Mouse (Mus musculus): Measurements from ENCODE around the gene Myo18a.
A peak's percentile ranks its signal among the peaks of the same experiment; 100 is the strongest.

Gene Myo18a

GRCm38 (mm10) chr11:77840523-77841245, 77.6 kb downstream of the Myo18a start:
- DNase-seq: no peak

DNA sequence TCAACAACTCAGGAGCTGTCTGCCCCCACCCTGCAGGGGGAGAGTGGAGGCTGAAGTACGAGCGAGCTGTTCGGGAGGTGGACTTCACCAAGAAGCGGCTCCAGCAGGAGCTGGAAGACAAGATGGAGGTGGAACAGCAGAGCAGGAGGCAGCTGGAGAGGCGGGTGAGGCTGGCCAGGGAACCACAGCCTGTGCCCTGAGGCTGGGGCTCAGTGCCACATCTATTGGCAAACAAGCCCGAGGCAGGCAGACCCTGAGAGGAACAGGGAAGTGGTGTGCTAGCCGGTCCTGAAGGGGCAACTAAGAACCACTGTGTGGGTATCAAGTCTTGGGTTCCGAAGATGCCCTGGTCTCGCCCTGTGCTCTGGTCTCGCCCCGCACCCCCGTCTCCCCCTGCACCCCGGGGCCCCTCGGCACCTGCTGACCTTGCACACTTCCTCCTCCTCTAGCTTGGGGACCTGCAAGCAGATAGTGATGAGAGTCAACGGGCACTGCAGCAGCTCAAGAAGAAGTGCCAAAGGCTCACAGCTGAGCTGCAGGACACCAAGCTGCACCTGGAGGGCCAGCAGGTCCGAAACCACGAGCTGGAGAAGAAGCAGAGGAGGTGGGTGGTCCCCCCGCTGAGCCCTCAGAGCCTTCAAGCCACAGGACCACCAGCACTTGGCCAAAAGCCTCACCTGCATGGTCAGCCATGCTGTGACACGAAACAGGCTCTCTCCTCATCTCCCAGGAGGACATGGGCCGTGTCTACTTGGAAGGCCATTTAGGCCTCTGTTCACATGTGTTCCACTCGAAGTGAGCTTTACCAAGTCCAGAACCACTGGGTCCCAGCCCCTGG, 80.2 kb downstream of the Myo18a start:
- DNase-seq: no peak

- no peak for DNase-seq
Observed at GRCm38 (mm10) chr11:77843906-77844200, 80.8 kb downstream of the Myo18a start.

DNA sequence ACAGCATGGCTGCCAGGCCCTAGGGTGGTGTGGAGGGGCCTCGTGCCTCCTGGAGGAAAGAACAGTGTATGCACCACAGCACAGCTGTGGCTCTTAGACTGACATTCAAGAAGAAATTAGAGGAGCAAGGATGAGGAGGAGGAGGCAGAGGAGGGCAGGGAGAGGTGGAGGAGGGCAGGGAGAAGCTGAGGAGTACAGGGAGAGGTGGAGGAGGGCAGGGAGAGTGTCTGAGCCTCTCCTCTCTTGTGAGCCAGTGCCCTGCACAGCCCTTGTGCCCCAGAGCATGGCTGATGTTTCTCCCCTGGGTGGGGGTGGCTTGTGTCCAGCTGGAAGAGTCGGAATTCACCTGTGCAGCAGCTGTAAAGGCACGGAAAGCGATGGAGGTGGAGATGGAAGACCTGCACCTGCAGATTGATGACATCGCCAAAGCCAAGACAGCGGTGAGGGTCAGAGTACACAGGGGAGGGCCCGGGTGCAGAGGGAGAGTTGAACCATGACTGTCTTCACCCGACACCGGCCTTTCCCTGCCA, 84.6 kb downstream of the Myo18a start:
- DNase-seq: no peak

DNA sequence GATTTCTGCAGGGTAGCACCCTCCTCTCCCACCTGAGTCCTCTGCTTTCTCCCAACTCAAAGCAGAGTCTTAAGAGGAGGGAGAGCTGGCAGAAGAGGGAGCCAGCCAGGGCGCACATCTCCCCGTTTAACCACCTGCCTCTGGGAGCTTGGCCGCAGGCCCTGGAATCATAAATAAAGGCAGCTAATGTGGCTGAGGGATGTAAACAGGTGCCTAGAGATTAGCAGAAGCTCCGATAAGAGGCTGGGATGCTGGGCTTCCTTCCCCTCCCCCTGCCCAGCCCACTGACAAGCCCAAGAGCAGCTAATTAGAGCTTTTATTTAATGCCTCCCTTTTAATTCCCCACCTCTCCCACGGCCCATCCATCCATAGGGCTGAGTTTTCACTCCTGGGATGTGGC, 85.1 kb downstream of the Myo18a start:
- no peak for DNase-seq

- no peak for DNase-seq
Observed at GRCm38 (mm10) chr11:77849151-77849550, 86.1 kb downstream of the Myo18a start.

GRCm38 (mm10) chr11:77850401-77851244, 87.6 kb downstream of the Myo18a start:
- peak; percentile 42 for DNase-seq

DNA sequence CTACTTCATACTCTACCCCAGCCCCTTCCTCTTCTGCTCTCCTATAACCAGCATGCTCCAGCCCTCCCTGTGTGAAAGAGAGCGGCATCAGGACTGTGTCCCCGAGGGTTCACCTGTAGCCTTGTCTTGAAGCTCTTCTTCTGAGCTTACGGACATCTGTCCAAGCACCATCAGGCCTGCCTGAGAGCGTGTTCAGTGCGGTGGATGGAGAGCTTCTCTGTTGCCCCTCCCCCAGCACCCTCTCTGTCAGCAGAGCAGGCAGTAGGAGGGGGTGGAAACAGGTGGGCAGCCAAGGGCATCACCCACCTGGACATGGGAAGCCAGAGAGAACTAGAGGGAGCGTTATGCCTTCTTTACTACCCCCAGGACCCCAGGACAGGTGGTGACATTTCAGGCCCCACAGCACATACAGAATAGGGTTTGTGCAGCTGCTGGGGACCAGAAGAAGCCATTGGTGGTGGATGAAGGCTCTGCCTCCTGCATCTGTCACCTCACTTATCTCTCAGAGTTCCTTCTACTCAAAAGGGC, 88.5 kb downstream of the Myo18a start:
- no peak for DNase-seq

DNA sequence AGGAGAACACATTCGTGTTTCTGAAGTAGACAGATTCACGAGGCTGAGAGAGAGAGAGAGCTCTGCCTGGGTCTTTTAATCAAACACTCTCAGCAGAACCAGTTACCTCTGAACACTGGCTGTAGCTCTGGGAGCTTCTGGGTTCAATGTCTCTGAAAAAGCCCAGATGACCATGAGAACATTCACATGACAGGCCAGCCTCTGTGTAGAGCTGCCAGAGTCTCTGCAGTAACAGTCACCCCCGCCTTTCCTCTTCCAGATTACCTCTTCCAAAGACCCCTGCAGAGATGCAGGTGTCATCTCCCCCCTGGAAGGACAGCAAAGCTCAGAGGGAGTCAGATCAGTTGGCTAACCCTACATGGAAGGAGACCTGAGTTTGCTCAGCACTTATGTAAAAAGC, 89.1 kb downstream of the Myo18a start:
- DNase-seq: no peak

- DNase-seq: no peak
Observed at GRCm38 (mm10) chr11:77852941-77853668, 90.1 kb downstream of the Myo18a start.

- DNase-seq: no peak
Observed at GRCm38 (mm10) chr11:77854641-77855040, 91.6 kb downstream of the Myo18a start.

DNA sequence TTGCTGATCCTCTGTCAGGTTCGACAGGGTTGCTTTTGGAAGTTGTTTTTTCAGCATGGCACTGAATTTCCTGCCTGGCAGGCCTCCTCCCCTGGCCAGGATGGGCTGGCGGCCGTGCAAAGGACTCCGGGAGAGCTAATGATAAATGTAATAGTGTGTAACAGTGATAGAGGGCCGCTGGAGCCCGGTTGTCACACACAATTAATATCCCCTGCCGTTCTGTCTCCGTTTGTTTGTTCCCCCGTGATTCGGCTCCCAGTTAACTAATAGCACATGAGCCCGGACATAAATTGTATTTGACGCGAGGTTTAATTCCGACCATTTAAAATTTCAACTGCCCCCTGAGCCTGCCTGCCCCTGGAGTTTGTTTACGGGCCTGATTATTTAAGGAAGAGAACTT, 92.3 kb downstream of the Myo18a start:
- no peak for DNase-seq

DNA sequence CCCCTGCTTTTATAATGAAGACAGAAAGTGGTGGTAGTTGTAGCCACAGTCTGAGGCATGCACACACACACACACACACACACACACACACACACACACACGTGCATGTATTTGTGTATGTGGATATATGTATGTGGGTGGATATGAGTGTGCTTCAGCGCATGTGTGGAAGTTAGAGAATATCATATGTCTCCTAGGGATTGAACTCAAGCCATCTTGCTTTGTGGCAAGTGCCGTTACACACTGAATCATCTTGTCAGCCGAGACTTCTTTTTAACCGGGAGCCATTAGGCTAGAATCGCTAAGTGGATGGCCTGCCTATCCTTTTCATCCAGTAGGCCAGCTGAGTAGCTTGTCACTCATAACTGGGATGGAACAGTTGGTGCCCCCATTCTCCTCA, 94.0 kb downstream of the Myo18a start:
- no peak for DNase-seq

GRCm38 (mm10) chr11:77858589-77858988, 95.5 kb downstream of the Myo18a start:
- no peak for DNase-seq

- no peak for DNase-seq
Observed at GRCm38 (mm10) chr11:77860947-77861346, 97.9 kb downstream of the Myo18a start.

- no peak for DNase-seq
Observed at GRCm38 (mm10) chr11:77862887-77863286, 99.8 kb downstream of the Myo18a start.

GRCm38 (mm10) chr11:77864771-77865170, 101.7 kb downstream of the Myo18a start:
- no peak for DNase-seq

DNA sequence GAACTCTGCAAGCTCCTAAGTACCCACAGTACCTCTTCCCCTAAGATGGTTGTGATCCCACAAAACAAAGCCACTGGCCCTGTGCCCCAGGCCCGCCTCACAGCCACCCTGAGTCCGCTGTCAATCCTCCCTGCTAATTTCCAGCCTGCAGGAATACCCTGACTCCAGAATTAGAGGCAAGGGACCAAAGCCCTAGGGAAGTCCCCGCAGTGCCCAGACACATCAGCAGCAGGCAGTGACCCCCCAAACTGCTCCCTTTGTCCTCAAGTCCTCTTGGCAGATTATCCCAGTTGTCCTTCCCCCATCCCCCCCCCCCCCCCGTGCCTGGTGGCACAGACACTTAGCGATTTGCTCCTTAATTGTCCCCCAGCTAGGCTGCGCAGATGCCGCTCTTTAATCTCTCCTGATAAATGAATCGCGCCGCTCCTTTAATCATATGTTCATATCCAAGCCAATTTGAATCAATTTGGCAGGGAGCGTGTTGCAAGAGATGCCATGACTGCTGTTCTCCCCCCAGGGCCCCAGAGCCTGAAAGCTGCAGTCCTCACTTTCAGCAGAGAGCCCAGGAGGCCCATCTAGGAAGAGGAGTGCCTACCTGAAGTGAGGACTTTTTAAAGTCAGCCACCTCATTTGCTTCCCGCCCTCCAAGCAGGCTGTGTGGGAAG, 104.5 kb downstream of the Myo18a start:
- no peak for DNase-seq

DNA sequence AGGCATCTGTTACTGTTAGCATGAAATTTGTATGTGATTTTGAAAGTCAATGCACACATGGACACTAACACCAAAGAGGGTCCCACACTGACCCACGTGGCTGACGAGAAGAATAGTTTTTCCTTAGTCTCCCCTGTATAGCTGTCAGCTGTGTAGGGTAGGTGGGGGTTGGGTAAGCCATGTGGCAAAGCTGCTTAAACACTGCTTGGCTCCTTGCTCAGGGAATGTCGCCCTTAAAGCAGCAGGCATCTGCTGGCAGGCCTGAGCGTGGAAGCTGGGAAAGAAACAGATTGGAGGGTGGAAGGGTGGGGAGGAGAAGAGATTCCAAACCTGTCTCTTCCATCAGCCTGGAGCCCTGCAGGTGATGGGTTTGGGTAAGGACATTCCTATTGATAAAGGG, 108.4 kb downstream of the Myo18a start:
- no peak for DNase-seq

- no peak for DNase-seq
Observed at GRCm38 (mm10) chr11:77872236-77872635, 109.2 kb downstream of the Myo18a start.

- DNase-seq: no peak
Observed at GRCm38 (mm10) chr11:77872685-77873084, 109.6 kb downstream of the Myo18a start.

- no peak for DNase-seq
Observed at GRCm38 (mm10) chr11:77873116-77873515, 110.1 kb downstream of the Myo18a start.

Data from lung, postnatal 14 days (tissue).